Mouse (Mus musculus) T-helper 1 cell (primary cell): ENCODE measurements around the gene Smim10l1.

Experiments
- in situ Hi-C: fragments of 300-600 bp; cut with MboI, MseI; formaldehyde crosslinking; loops from one replicate; pipeline ENCODE4 v1.15.1; 2025; ENCODE audit warnings: high pct_unique_total_duplicates

The Smim10l1 gene

DNA sequence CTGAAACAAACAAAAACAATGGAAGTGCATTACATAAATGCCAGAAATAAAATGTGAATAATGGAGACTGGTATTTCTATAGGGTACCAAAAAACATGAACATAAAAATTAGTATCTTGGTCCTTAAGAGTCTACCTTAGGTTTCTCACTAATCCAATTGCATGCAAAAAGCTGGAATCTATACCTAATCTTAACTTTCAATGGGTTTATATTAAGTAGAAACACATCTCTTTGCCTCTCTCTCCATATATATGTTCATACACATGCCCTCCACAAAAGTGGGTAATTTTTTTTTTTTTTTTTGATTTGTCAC lies at the start of gene Smim10l1:
Smim10l1 (plus strand) TSS at position 301 of the 313 bp plus-strand sequence.
- in situ Hi-C loops = no loop called here

DNA sequence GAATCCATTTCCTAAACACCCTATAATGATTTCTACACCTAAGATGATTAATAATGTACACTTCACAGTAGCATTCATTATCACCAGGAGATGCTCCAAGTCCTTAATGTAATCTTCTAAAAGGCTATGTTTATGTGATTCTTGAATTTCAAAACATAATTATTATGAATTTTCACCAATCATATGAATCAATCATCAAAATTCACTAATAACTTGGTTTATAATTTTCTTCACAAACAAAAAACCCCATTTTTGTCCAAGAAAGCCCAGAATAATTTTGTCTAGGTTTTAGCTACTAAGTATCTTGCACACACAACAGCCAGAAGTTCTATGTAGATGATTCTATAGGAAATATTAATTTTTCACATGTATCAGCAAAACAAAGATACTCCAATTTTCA lies 49.0 kb upstream of the Smim10l1 start, which contains the start of gene Tas2r140:
Tas2r140 (minus strand) TSS at position 101 of the 400 bp plus-strand sequence.
- in situ Hi-C loops = no loop called here

DNA sequence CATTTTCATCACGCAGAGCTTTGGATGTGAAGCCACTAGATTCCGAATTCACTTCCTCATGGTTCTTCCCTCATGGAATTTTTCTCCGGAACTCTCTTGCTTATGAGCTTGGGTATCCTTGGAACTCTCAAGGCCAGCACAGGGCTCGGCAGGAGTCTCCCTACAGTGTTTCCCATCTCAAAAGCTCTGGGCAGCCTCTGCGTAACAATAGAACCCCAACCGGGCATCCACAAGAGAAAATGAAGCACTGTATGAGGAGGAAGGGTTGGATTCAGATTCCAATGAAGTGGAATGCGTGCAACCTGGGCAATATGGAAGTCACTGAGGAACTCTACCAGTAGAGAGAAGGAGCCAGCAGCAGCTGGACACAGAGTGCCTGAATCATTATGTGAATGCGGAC lies 12.5 kb upstream of the Smim10l1 start:
- in situ Hi-C loops = no loop called here

DNA sequence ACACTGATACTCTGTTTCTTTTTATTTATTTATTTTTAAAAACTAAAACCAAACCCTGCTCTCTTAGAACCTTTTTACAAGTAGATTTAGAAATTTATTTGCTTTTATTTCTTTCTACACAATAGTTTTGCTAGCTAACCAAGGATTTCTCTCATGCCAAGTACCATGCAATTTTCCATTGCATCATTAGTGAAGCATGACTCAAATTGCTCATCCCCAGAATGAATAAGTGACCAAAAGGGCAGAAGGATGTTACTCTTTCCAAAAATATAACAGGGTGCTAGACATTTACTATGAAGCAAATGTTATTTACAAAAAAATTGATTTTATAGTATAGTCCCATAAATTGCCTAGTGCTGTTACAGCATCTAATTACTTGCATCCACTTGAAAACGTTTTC lies 2.3 kb upstream of the Smim10l1 start:
- in situ Hi-C loops = no loop called here

DNA sequence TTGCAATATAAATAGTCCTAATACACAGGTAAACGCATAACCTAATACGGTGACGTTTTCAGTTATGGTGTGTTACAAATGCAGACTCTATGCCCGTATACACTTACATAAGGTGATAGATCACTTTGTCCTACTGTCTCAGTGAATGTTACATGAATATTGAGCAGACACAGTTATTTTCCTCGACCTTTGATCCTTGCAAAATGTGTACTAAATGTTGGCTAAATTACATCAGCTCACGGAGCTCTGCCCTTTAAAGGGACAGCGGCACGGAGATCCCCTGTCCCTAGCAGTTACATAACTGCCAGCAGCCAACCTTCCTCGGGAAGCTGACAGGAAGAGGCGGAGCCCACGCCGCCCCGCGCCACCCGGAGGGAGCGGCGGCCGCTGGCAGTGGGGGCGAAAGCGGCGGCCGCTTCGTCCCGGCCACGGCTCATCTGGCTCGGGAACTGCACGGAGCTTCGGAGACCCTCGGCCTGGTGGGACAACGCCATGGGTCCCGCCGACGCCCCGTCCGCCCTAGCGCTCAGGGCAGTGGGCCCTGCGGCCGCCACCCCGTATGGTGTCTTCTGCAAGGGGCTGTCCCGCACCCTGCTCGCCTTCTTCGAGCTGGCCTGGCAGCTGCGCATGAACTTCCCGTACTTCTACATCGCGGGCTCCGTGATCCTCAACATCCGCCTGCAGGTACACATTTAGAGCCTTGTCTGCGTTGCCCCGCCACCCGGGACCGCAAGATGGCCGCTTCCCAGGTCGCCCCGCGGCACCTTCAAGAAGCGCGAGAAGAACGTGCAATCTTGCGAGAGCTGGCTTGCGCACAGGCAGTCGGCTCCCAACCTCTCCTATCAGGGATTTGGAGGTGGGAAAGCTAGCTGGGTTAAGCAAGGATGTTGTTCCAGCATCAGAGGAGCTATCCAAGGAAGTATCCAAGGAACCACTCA lies 482 bp downstream of the Smim10l1 start:
- in situ Hi-C loops = no loop called here
